Mouse (Mus musculus): Measurements from ENCODE around the gene C530008M17Rik. TPM values are rescaled to one million over a fixed set of nuclear protein-coding genes. Genes with fewer than 3 reads are reported as not detected.

Gene C530008M17Rik
- total RNA-seq, 2 experiments from 2014 or later = 59.4 to 61.7 TPM

DNA sequence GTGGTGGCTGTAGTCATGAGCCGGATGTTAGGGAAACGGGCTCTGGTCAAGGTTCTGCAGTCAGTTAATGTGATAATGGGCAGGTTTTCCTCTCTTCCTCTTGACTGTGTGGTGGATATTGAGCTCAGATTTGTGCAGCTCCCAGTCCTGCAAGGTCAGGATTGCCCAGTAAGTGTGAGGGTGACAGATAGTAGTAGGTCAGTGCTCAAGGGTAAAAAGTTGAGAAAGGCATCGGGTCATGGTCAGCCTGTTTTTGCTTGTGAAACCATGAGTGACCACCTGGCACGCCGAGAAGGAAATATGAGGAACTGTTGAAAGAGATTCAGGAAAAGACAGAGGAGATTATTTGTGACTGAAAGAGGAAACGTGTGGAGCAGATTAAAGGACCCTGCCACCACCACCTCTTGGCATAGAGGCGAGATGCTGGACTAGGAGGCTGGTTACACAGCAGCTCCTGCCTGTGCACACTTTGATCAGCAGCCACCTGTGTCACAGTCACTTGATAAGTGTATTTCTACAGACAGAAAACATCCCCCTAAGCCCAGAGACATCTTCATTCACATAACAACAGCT, 127.9 kb downstream of the C530008M17Rik start:
- intact Hi-C loops (cut with DNase I) = no loop called here
- DNase-seq (ENCODE audit: extremely low spot score in 1 of 2, low spot score in 2 of 2) = no peak
- no peak for TF ChIP-seq CTCF (IDR thresholded peaks at IDR 0.05)
- Histone ChIP-seq H3K27ac (no peak overlapping the region), H3K4me3 (no peak overlapping the region)

DNA sequence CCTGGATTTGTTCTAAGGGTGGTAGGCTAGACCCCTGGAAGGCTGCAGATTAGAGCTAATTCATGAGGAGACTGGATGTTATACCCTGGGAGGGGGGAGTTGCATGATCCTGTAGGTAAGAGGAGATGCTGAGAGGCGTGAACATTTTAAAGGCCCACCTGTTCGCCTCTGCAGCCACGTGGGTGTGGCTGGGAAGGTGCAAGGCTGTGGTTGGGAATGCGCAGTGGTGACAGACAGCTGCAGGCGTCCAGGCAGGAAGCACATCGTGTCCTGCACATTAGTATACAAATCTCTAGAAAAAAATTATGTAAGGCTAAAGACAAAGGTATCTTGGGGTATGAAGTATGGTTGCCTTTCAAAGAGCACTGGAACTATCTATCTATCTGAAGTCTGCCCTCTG, 128.7 kb downstream of the C530008M17Rik start:
- no peak for DNase-seq (ENCODE audit: extremely low spot score in 1 of 2, low spot score in 2 of 2)
- H3K4me3 ChIP-seq = no peak overlapping the region
- no peak for TF ChIP-seq CTCF (IDR thresholded peaks at IDR 0.05)
- no peak overlapping the region for H3K27ac ChIP-seq
- intact Hi-C loops (cut with DNase I) = no loop called here

DNA sequence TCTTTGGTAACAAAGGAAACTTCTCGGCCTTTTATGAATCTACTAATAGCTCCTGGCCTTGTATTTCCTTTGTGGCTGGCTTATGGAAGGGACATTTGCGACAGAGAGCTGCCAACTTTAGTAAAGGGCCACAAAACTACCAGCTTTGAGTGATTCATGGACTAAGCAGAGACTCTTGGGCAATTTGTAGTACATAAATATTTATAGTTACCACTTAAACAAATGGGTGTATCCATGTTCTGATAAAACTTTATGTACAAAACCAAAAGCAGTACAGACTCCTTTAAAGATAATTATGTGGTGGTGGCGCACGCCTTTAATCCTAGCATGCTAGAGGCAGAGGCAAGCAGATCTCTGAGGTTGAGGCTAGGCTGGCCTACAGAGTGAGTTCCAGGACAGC, 133.6 kb downstream of the C530008M17Rik start:
- no peak for TF ChIP-seq CTCF (IDR thresholded peaks at IDR 0.05)
- Histone ChIP-seq H3K4me3 (no peak overlapping the region), H3K27ac (no peak overlapping the region)
- intact Hi-C loops (cut with DNase I) = no loop called here
- no peak for DNase-seq (ENCODE audit: extremely low spot score in 1 of 2, low spot score in 2 of 2)

DNA sequence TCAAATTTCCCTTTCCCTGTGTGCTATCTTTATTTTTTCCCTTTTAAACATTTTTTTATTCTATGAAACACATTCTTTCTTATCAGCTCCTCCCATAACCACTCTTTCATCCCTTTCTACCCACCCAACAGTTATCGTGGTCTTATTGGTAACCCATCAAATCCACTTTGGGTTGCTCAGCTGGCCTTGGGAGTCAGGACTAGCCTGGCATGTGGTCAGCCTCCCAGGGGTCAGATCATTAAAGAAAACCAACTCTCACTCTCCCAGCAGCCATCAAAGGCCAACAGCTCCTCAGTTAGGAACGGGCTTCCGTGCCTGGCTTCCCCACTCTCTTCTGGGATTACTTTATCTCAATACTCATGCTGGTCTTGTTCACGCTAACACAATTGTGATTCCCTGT, 135.0 kb downstream of the C530008M17Rik start:
- intact Hi-C loops (cut with DNase I) = no loop called here
- no peak overlapping the region for H3K27ac ChIP-seq
- DNase-seq (ENCODE audit: extremely low spot score in 1 of 2, low spot score in 2 of 2) = no peak
- H3K4me3 ChIP-seq = no peak overlapping the region
- TF ChIP-seq CTCF (IDR thresholded peaks at IDR 0.05) = no peak

DNA sequence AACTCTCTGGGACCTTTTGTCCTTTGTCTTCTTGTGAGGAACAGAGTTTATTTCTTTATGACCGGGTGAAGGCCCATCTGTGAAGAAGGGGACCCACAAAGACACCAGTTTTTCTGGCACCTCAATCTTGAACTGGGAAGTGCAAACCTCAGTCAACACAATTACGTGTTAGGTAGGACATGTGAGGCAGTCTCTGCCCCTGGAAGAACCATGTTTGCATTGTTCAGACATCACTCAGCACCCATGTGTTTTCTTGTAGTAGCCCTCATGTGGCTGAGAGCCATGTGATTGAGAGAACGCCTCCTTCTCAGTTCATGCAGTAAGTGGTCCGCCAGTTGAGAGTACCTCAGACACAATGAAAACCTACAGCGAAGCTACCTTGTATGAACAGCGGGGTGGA, 136.4 kb downstream of the C530008M17Rik start:
- Histone ChIP-seq H3K27ac (no peak overlapping the region), H3K4me3 (no peak overlapping the region)
- intact Hi-C loops (cut with DNase I) = no loop called here
- no peak for TF ChIP-seq CTCF (IDR thresholded peaks at IDR 0.05)
- DNase-seq (ENCODE audit: extremely low spot score in 1 of 2, low spot score in 2 of 2) = no peak

DNA sequence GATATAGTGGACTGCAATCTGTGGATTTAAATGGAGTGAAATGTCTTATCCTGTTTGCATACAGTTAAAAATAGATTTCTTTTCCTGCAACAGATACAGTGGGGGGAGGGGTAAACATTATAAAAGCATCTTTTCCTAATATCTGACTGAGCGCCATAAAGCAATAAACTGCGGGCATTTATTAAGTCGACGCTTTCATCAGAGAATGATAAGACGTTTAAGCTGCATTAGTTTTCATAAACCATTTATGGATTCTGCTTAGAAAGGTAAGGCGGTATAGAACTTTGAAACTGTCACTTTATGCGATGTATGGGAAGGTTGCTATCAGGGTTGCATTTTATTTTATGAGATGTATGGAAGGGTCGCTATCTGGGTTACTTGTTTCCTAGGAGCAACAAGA, 141.7 kb downstream of the C530008M17Rik start:
- intact Hi-C loops (cut with DNase I) = no loop called here
- no peak for DNase-seq (ENCODE audit: extremely low spot score in 1 of 2, low spot score in 2 of 2)

DNA sequence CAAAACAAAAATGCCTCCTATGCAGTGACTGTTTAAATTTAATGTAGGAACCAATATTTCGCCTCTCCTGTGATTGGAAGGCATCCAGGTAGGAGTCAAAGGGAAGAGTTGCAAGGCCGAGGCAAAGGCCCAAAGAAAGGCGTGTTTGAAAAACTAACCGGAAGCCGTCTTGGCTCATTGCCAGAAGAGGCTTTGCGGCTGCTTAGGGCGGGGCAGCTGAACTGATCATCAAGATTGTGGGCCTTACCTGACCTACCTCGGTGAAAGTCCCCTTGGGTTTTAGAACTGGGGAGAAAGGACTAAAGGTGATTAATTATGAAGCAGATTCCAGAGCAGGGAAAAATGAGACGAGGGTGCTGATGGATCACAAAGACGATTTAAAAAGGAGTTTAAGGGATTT, 143.2 kb downstream of the C530008M17Rik start:
- intact Hi-C loops (cut with DNase I) = no loop called here
- TF ChIP-seq CTCF (IDR thresholded peaks at IDR 0.05) = no peak
- no peak overlapping the region for H3K27ac ChIP-seq
- no peak for DNase-seq (ENCODE audit: extremely low spot score in 1 of 2, low spot score in 2 of 2)
- no peak overlapping the region for H3K4me3 ChIP-seq

More for the DNA sequence above, 141.7 kb downstream of the C530008M17Rik start:
- H3K27ac ChIP-seq = no peak overlapping the region
- no peak overlapping the region for H3K4me3 ChIP-seq
- TF ChIP-seq CTCF (IDR thresholded peaks at IDR 0.05) = no peak

DNA sequence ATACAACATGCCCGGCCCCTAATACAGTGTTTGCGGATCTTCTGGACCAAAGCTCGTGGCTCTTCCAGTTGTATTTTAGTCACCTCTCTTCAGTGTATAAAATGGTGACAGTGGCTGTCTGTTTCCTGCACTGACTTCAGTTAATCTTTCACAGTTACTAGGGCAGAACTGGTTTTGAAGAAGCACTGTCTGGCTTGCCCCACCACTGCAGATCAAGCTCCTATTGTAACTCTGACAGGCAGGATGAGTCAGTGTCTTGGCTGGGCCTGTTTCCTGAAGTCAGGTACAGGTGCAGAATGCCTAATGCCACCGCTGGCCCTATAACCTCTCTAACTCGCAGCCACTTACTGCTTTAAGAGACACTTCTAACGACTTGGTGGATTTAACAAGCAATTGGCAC, 152.7 kb downstream of the C530008M17Rik start:
- H3K4me3 ChIP-seq = no peak overlapping the region
- no peak for DNase-seq (ENCODE audit: extremely low spot score in 1 of 2, low spot score in 2 of 2)
- H3K27ac ChIP-seq = no peak overlapping the region
- intact Hi-C loops (cut with DNase I) = no loop called here
- TF ChIP-seq CTCF (IDR thresholded peaks at IDR 0.05) = no peak

DNA sequence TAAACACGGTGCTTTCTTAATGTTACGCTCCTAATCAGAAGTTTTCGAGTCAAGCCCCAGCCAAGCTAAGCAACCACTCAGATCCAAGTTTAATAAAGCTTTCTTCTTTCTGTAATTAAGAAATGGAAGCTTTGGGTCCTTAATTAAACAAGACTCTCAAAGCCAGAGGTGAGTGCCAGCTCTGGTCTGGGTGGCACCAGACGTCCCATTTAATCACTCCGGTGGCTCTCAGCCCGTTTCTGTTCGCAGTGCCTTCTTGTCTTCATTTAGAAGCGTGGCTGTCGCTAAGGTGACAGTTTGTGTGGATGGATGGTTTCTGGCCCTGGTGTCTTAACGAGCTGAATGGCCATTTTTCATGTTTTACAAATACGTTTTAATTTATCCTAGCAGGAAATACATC, 158.7 kb downstream of the C530008M17Rik start:
- H3K27ac ChIP-seq = no peak overlapping the region
- TF ChIP-seq CTCF (IDR thresholded peaks at IDR 0.05) = no peak
- DNase-seq (ENCODE audit: extremely low spot score in 1 of 2, low spot score in 2 of 2) = no peak
- no peak overlapping the region for H3K4me3 ChIP-seq
- intact Hi-C loops (cut with DNase I) = no loop called here

DNA sequence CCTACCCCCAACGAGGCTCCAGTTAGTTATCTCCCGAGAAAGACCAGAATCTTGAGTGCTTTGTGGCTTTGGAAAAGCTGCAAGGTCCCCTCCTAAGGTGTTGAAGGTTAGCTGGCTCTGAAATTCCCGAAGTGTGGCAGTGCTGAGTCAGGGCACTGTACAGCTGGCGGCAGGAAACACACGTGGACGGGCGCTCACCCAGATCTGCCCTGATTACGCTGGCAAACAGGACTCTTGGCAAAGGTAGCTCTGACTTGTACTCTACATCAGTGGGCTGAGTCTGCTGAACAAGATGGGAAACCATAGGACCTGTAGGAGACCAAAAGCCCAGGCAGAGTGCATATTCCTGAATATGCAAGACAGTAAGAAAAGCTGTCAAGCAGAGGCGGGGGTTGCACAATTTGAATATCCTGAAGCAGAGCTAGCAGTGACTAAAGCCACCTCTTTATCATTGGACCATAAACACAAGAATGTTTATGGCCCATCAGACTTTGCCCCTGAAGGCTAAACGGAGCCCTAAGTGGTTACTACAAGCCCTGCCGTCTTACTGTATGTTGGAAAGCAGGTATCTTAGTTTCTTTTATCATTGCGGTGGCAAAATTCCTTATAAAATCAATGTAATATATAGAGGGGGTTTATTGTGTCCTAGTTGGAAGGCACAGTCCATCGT, 159.6 kb downstream of the C530008M17Rik start:
- no peak for TF ChIP-seq CTCF (IDR thresholded peaks at IDR 0.05)
- no peak overlapping the region for H3K4me3 ChIP-seq
- intact Hi-C loops (cut with DNase I) = no loop called here
- DNase-seq (ENCODE audit: extremely low spot score in 1 of 2, low spot score in 2 of 2) = peak in 1 of 2 experiments; percentile 17
- no peak overlapping the region for H3K27ac ChIP-seq

DNA sequence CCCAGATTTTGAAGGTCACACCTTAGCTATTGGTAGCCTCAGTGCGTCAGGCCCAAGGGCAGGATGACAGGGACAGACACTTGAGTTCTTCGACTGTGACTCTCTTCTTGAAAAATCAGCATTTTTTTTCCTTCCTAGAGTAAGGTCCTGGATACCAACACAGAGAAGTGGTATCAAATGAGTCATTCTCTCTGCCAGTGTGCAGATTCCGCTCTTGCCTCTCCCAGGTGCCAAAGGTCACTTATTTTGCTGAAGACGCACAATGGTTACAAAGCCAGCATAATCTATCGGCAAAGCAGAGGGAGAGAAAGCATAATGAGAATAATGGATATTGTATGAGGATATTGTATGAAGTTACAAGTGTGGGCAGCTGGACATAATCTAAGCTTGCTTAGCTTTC, 160.4 kb downstream of the C530008M17Rik start:
- Histone ChIP-seq H3K27ac (no peak overlapping the region), H3K4me3 (no peak overlapping the region)
- intact Hi-C loops (cut with DNase I) = no loop called here
- no peak for TF ChIP-seq CTCF (IDR thresholded peaks at IDR 0.05)
- no peak for DNase-seq (ENCODE audit: extremely low spot score in 1 of 2, low spot score in 2 of 2)

DNA sequence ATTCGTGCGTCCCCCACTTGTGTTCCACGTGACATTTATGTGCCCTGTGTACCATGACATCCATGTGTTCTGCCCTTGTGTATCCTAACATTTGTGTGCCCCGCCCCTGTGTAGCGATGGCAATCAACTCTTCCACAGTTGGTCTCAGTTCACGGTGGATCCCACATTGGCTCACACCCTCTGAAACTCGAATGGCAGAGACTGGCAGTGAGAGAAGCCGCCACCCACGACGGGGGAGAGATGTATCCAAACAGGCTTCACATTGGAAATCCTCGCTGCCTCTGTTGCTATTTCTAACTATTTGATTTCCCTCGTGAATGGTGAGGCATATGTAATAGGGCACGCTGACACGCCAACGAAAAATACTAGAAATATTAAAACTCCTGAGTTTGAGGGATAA, 161.4 kb downstream of the C530008M17Rik start:
- DNase-seq (ENCODE audit: extremely low spot score in 1 of 2, low spot score in 2 of 2) = peak in 1 of 2 experiments; percentile 25
- intact Hi-C loops (cut with DNase I) = no loop called here
- TF ChIP-seq CTCF (IDR thresholded peaks at IDR 0.05) = no peak

DNA sequence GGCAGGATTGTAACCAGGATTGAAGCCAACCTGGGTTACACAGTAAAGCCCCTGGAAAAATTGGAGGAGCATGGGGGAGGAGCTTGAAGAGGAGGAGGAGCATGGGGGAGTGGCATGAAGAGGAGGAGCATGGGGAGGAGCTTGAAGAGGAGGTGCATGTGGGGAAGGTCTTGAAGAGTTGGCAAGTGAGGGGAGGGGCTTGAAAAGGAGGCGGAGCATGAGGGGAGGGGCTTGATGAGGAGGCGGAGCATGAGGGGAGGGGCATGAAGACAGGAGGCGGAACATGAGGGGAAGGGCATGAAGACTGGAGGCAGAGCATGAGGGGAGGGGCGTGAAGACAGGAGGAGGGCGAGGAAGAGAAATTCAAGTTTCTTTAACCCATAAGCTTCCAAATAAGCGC, 162.5 kb downstream of the C530008M17Rik start:
- DNase-seq (ENCODE audit: extremely low spot score in 1 of 2, low spot score in 2 of 2) = no peak
- Histone ChIP-seq H3K4me3 (no peak overlapping the region), H3K27ac (no peak overlapping the region)
- no peak for TF ChIP-seq CTCF (IDR thresholded peaks at IDR 0.05)
- intact Hi-C loops (cut with DNase I) = no loop called here

More for the DNA sequence above, 161.4 kb downstream of the C530008M17Rik start:
- Histone ChIP-seq H3K27ac (no peak overlapping the region), H3K4me3 (no peak overlapping the region)
